Mouse (Mus musculus) hindbrain, embryonic 14.5 days (tissue): ENCODE data around the gene Ero1lb. TPM values are rescaled to one million over a fixed set of nuclear protein-coding genes. Genes with fewer than 3 reads are reported as not detected.
"Not testable (repeated sequence)": the region's sequence is repeated elsewhere in the genome, so short reads cannot be mapped to it uniquely, and the experiment has no call there.

Experiments used
- ATAC-seq: fragments of 200-750 bp; cut with Nextera tagmentation; 2 replicates; pipeline ENCODE4 v1.8.0; 2017; ENCODE audit warnings: moderate number of reproducible peaks, mild to moderate bottlenecking, moderate TSS enrichment, moderate library complexity; ENCODE audit not compliant: low FRiP score
- DNase-seq: peaks from one replicate; pipeline ENCODE4 v3.0.0-alpha.2; 2015; ENCODE audit warnings: low spot score
- H3K27ac ChIP-seq: fragments of 300-500 bp; sonication (generic); 2 replicates; pipeline ENCODE4 v1.5.1; 2014; ENCODE audit warnings: mild to moderate bottlenecking, moderate library complexity
- H3K27me3 ChIP-seq: fragments of 300-500 bp; sonication (generic); 2 replicates; pipeline ENCODE4 v1.6.1; 2014; ENCODE audit warnings: mild to moderate bottlenecking, low read length, mixed read lengths; ENCODE audit not compliant: control insufficient read depth, insufficient read depth
- H3K36me3 ChIP-seq: fragments of 300-500 bp; sonication (generic); replicated peaks from 2 replicates; pipeline ENCODE4 v1.6.1; 2014; ENCODE audit not compliant: control insufficient read depth, insufficient read depth
- H3K4me1 ChIP-seq: fragments of 300-500 bp; sonication (generic); replicated peaks from 2 replicates; pipeline ENCODE4 v1.6.1; 2014; ENCODE audit warnings: antibody characterized with exemption, low read length, mixed read lengths; ENCODE audit not compliant: control insufficient read depth, insufficient read depth
- H3K4me2 ChIP-seq: fragments of 300-500 bp; sonication (generic); replicated peaks from 2 replicates; pipeline ENCODE4 v1.6.1; 2014; ENCODE audit warnings: mild to moderate bottlenecking, moderate library complexity
- H3K4me3 ChIP-seq: fragments of 300-500 bp; sonication (generic); replicated peaks from 2 replicates; pipeline ENCODE4 v1.5.1; 2014; ENCODE audit warnings: mild to moderate bottlenecking, low read length
- H3K9ac ChIP-seq: fragments of 300-500 bp; sonication (generic); 2 replicates; pipeline ENCODE4 v1.6.1; 2014
- H3K9me3 ChIP-seq: fragments of 300-500 bp; sonication (generic); 2 replicates; pipeline ENCODE4 v1.6.1; 2016; ENCODE audit warnings: low read length; ENCODE audit not compliant: control insufficient read depth
- WGBS: fragments of 180-500 bp; shearing (Covaris S2); extraction: QIAGEN DNeasy Blood & Tissue Kit; methylation state at CpG from one replicate; pipeline ENCODE4 v1.1.7; 2014; 5-methylcytosine and 5-hydroxymethylcytosine counted together
- polyA plus RNA-seq: library from polyadenylated mRNA; unstranded; fragments of >200 nt; fragmentation: Nextera tagmentation; extraction: Ambion mirVana; gene quantifications from 2 replicates; pipeline ENCODE4 v1.2.1, GENCODE M21; 2014

Ero1lb gene
- polyA plus RNA-seq, 1 experiment from 2014 or later, result 19.3 TPM

GRCm38 (mm10) chr13:12650020-12650876 is 84.6 kb downstream of the Ero1lb start:
- not testable (repeated sequence) for H3K27me3 ChIP-seq, H3K36me3 ChIP-seq, H3K9me3 ChIP-seq, H3K4me1 ChIP-seq
- peak overlapping the region; percentile 40 for H3K4me3 ChIP-seq
- H3K27ac ChIP-seq, result peak overlapping the region; percentile 82
- peak overlapping the region; percentile 60 for H3K9ac ChIP-seq
- H3K4me2 ChIP-seq, result peak overlapping the region; percentile 54
- peak; percentile 50 for DNase-seq
- peak; percentile 92 for ATAC-seq
- under 1% methylated on average over 47 of the region's 79 CpGs for WGBS

DNA sequence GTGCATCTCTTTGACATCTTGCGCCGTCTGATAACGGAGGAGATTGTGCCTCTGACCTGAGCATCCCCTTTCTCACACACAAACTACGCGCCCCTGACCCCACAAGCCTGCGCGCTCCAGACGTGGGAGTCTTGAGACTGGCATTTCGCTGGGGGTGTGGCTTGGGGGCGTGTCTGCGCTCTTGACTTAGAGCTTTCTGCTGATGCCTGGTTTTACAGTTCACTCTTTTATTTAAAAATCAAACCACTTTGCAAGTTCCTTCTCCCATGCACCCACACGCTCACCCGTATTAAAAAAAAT is 85.2 kb downstream of the Ero1lb start:
- ATAC-seq (peak; percentile 78), DNase-seq (peak; percentile 58)
- H3K36me3 ChIP-seq, H3K27me3 ChIP-seq, H3K4me1 ChIP-seq, H3K9me3 ChIP-seq: not testable (repeated sequence)
- Histone ChIP-seq H3K27ac (peak overlapping the region; percentile 62; the same call in 1 of the 2 replicates), H3K4me3 (peak overlapping the region; percentile 40), H3K9ac (peak overlapping the region; percentile 46; the same call in 1 of the 2 replicates), H3K4me2 (peak overlapping the region; percentile 54)
- WGBS, result under 1% methylated on average over 10 of the region's 13 CpGs

Other genes starting within 250 kb of the Ero1lb start
- 2.0 and 3.2 TPM in 2 replicates for gene Actn2, start 225.1 kb upstream of the Ero1lb start, polyA plus RNA-seq
- gene Heatr1, start 170.8 kb upstream of the Ero1lb start, polyA plus RNA-seq, result 17.1 and 19.4 TPM in 2 replicates
- 24.4 and 26.3 TPM in 2 replicates for gene Lgals8, start 100.9 kb upstream of the Ero1lb start, polyA plus RNA-seq
- 1.8 and 2.0 TPM in 2 replicates for gene Edaradd, start 45.4 kb upstream of the Ero1lb start, polyA plus RNA-seq
- gene Prl2c3, start 234.2 kb downstream of the Ero1lb start, polyA plus RNA-seq, result not detected in 2 replicates